Mouse (Mus musculus) kidney, embryonic 16.5 days (tissue): ENCODE data around the gene Mutyh. TPM values are rescaled to one million over a fixed set of nuclear protein-coding genes. Genes with fewer than 3 reads are reported as not detected.

ENCODE experiments used
- ATAC-seq: fragments of 200-750 bp; cut with Nextera tagmentation; 2 replicates; pipeline ENCODE4 v1.8.0; 2017; ENCODE audit warnings: moderate TSS enrichment; ENCODE audit not compliant: low FRiP score, low TSS enrichment
- H3K27ac ChIP-seq: fragments of 300-500 bp; sonication (generic); 2 replicates; pipeline ENCODE4 v1.5.1; 2014; ENCODE audit warnings: low read length
- H3K27me3 ChIP-seq: fragments of 300-500 bp; sonication (generic); 2 replicates; pipeline ENCODE4 v1.6.1; 2014; ENCODE audit warnings: low read length, control low read depth, mixed read lengths; ENCODE audit not compliant: insufficient read depth
- H3K36me3 ChIP-seq: fragments of 300-500 bp; sonication (generic); 2 replicates; pipeline ENCODE4 v1.6.1; 2014; ENCODE audit warnings: low read length, control low read depth, mixed read lengths; ENCODE audit not compliant: insufficient read depth
- H3K4me1 ChIP-seq: fragments of 300-500 bp; sonication (generic); 2 replicates; pipeline ENCODE4 v1.6.1; 2014; ENCODE audit warnings: low read length, control low read depth, mixed read lengths; ENCODE audit not compliant: insufficient read depth
- H3K4me2 ChIP-seq: fragments of 300-500 bp; sonication (generic); replicated peaks from 2 replicates; pipeline ENCODE4 v1.6.1; 2014; ENCODE audit warnings: low read depth, low read length
- H3K4me3 ChIP-seq: fragments of 300-500 bp; sonication (generic); 2 replicates; pipeline ENCODE4 v1.5.1; 2014; ENCODE audit warnings: mild to moderate bottlenecking, low read length
- H3K9ac ChIP-seq: fragments of 300-500 bp; sonication (generic); replicated peaks from 2 replicates; pipeline ENCODE4 v1.6.1; 2014; ENCODE audit warnings: low read length
- H3K9me3 ChIP-seq: fragments of 300-500 bp; sonication (generic); 2 replicates; pipeline ENCODE4 v1.6.1; 2016; ENCODE audit warnings: low read length, control low read depth
- WGBS: fragments of 180-500 bp; shearing (Covaris S2); extraction: QIAGEN DNeasy Blood & Tissue Kit; methylation state at CpG from one replicate; pipeline ENCODE4 v1.1.7; 2014; 5-methylcytosine and 5-hydroxymethylcytosine counted together
- polyA plus RNA-seq: library from polyadenylated mRNA; unstranded; fragments of >200 nt; fragmentation: Nextera tagmentation; extraction: Ambion mirVana; gene quantifications from 2 replicates; pipeline ENCODE4 v1.2.1, GENCODE M21; 2015

Mutyh gene
- polyA plus RNA-seq, 1 experiment from 2014 or later: 19.0 TPM

GRCm38 (mm10) chr4:116840841-116841240, 33.3 kb downstream of the Mutyh start:
- H3K36me3 ChIP-seq: no peaks in the 10 kb centered on the region
- H3K9ac ChIP-seq: no peak overlapping the region
- 0 out of 2 replicates have a peak, but pooled peaks cover 10% of the 10 kb centered on the region for H3K27me3 ChIP-seq
- 0 out of 2 replicates have a peak, but pooled peaks cover 4% of the 10 kb centered on the region for H3K9me3 ChIP-seq
- H3K4me1 ChIP-seq: no peaks in the 10 kb centered on the region
- no peak overlapping the region for H3K27ac ChIP-seq
- no peak overlapping the region for H3K4me2 ChIP-seq
- no peak for ATAC-seq
- no peak overlapping the region for H3K4me3 ChIP-seq
- 81% methylated on average over 6 of the region's 6 CpGs for WGBS

DNA sequence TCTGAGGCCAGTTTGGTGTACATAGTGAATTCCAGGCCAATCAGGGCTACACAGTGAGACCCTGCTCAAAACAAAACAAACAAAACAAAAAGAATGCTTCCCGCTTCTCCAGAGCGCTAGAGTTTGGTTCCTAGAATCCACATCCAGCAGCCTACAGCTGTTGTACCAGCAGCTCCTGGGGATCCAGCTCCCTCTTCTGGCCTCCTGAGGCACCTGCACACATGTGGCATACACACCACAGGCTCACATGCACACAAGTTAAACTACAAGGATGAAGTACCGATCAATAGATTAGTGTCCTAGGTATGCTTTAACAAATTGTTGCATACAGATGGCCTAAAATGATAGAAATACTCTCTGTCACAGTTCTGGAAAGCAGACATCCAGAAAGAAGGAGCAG, 36.8 kb downstream of the Mutyh start:
- H3K27me3 ChIP-seq: 0 out of 2 replicates have a peak, but pooled peaks cover 8% of the 10 kb centered on the region
- no peak overlapping the region for H3K4me3 ChIP-seq
- no peaks in the 10 kb centered on the region for H3K4me1 ChIP-seq
- 95% methylated on average over 3 of the region's 3 CpGs for WGBS
- H3K4me2 ChIP-seq: no peak overlapping the region
- ATAC-seq: no peak
- H3K9ac ChIP-seq: no peak overlapping the region
- no peak overlapping the region for H3K27ac ChIP-seq
- H3K9me3 ChIP-seq: 0 out of 2 replicates have a peak, but pooled peaks cover 4% of the 10 kb centered on the region
- H3K36me3 ChIP-seq: no peaks in the 10 kb centered on the region

DNA sequence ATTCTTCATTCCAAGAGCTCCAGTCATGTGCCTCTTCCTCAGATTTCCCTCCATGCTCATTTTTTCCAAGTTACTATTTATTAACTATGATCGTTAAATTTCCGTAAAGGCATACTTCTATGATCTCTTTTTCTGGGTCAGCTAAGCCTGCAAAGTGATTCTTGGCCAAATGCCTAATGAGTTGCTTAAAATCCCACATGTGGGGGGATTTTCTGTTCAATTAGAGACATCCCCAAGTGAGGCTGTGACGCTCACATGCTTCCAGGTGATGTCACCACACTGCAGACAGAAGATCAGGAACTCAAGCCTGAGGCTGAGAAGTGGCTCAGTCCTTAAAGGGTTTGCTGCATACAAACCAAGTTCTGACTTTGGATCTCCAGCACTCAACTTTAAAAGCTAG, 42.4 kb downstream of the Mutyh start:
- no peak overlapping the region for H3K4me2 ChIP-seq
- no peak overlapping the region for H3K4me3 ChIP-seq
- WGBS: 72% methylated on average over 3 of the region's 3 CpGs
- no peaks in the 10 kb centered on the region for H3K4me1 ChIP-seq
- no peak overlapping the region for H3K27ac ChIP-seq
- H3K36me3 ChIP-seq: no peaks in the 10 kb centered on the region
- no peaks in the 10 kb centered on the region for H3K27me3 ChIP-seq
- no peaks in the 10 kb centered on the region for H3K9me3 ChIP-seq
- ATAC-seq: no peak
- no peak overlapping the region for H3K9ac ChIP-seq

- Histone ChIP-seq H3K27ac (no peak overlapping the region), H3K36me3 (no peaks in the 10 kb centered on the region)
- ATAC-seq: no peak
Measured at GRCm38 (mm10) chr4:116854286-116854685, 46.8 kb downstream of the Mutyh start.

DNA sequence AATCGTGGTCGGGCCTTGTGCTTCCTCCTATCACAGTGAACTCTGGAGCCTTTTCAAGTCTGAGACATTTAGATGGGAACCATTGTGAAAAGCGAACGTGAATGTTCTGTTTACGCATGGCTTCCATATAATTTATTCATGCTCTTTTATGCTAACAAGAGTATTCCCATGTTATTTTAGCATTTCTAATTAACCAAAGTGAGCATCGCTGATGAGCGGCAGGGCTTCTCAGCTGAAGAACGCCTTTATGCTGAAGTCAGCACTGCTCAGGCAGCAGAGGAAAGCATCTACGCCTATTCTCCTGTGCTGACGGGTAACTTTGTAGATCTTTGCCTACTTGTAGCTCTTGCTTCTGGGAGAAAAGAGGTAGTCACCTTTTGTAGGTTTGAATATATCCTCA, 49.7 kb downstream of the Mutyh start:
- Histone ChIP-seq H3K4me2 (no peak overlapping the region), H3K36me3 (no peaks in the 10 kb centered on the region), H3K4me3 (no peak overlapping the region), H3K27me3 (no peaks in the 10 kb centered on the region), H3K9ac (no peak overlapping the region), H3K4me1 (0 out of 2 replicates have a peak, but pooled peaks cover 3% of the 10 kb centered on the region), H3K27ac (no peak overlapping the region), H3K9me3 (no peaks in the 10 kb centered on the region)
- ATAC-seq: no peak
- WGBS: 85% methylated on average over 10 of the region's 10 CpGs

More at GRCm38 (mm10) chr4:116854286-116854685, 46.8 kb downstream of the Mutyh start:
- no peak overlapping the region for H3K4me2 ChIP-seq
- 38% methylated on average over 2 of the region's 2 CpGs for WGBS
- 0 out of 2 replicates have a peak, but pooled peaks cover 3% of the 10 kb centered on the region for H3K4me1 ChIP-seq
- no peak overlapping the region for H3K9ac ChIP-seq
- H3K27me3 ChIP-seq: no peaks in the 10 kb centered on the region
- H3K4me3 ChIP-seq: no peak overlapping the region
- H3K9me3 ChIP-seq: no peaks in the 10 kb centered on the region

DNA sequence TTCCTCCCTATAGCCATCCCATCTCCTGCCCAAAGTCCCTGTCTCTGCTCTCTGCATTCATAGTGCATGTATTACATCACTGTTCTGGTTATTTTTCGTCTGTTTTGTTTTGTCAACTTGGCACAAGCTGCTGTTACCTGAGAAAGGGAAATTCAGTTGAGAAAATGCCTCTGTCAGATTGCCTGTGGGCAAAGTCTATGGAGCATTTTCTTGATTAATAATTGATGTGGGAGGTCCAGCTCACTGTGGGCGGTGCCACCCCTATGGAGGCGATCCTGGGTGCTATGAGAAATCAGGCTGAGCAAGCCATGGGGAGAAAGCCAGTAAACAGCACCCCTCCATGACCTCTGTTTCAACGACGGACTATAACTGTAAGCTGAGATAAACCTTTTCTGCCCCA, 52.2 kb downstream of the Mutyh start:
- Histone ChIP-seq H3K36me3 (no peaks in the 10 kb centered on the region), H3K9me3 (no peaks in the 10 kb centered on the region), H3K9ac (no peak overlapping the region), H3K4me2 (no peak overlapping the region), H3K4me1 (0 out of 2 replicates have a peak, but pooled peaks cover 3% of the 10 kb centered on the region), H3K4me3 (no peak overlapping the region), H3K27ac (no peak overlapping the region), H3K27me3 (no peaks in the 10 kb centered on the region)
- ATAC-seq: 0 out of 2 replicates have a peak, but pooled peaks have one; percentile 46
- WGBS: 56% methylated on average over 5 of the region's 5 CpGs

GRCm38 (mm10) chr4:116862023-116862422, 54.5 kb downstream of the Mutyh start:
- H3K9me3 ChIP-seq: no peaks in the 10 kb centered on the region
- 36% methylated on average over 8 of the region's 8 CpGs for WGBS
- no peaks in the 10 kb centered on the region for H3K36me3 ChIP-seq
- H3K4me1 ChIP-seq: 0 out of 2 replicates have a peak, but pooled peaks cover 3% of the 10 kb centered on the region
- no peak overlapping the region for H3K4me2 ChIP-seq
- H3K9ac ChIP-seq: no peak overlapping the region
- no peaks in the 10 kb centered on the region for H3K27me3 ChIP-seq
- H3K4me3 ChIP-seq: no peak overlapping the region
- no peak overlapping the region for H3K27ac ChIP-seq
- no peak for ATAC-seq

Other genes starting within 250 kb of the Mutyh start
- 5.2 and 5.8 TPM in 2 replicates for gene Ccdc17, start 211.1 kb upstream of the Mutyh start, polyA plus RNA-seq
- gene Nasp, start 179.8 kb upstream of the Mutyh start, polyA plus RNA-seq: 144 and 169 TPM in 2 replicates
- gene Akr1a1, start 156.0 kb upstream of the Mutyh start, polyA plus RNA-seq: 869 and 947 TPM in 2 replicates
- gene Prdx1, start 122.2 kb upstream of the Mutyh start, polyA plus RNA-seq: 1,468 and 1,536 TPM in 2 replicates
- 27.0 and 30.6 TPM in 2 replicates for gene Mmachc, start 99.3 kb upstream of the Mutyh start, polyA plus RNA-seq
- 28.8 and 40.2 TPM in 2 replicates for gene Ccdc163, start 99.2 kb upstream of the Mutyh start, polyA plus RNA-seq
- 8.2 and 9.2 TPM in 2 replicates for gene Tesk2, start 86.8 kb upstream of the Mutyh start, polyA plus RNA-seq
- gene Toe1, start 83 bp upstream of the Mutyh start, polyA plus RNA-seq: 41.9 and 42.8 TPM in 2 replicates
- 1.9 and 2.0 TPM in 2 replicates for gene Hpdl, start 14.0 kb downstream of the Mutyh start, polyA plus RNA-seq
- gene Zswim5, start 69.7 kb downstream of the Mutyh start, polyA plus RNA-seq: 1.6 and 2.1 TPM in 2 replicates
- 107 and 109 TPM in 2 replicates for gene Urod, start 186.7 kb downstream of the Mutyh start, polyA plus RNA-seq
- gene Hectd3, start 187.6 kb downstream of the Mutyh start, polyA plus RNA-seq: 11.5 and 12.4 TPM in 2 replicates
- gene Eif2b3, start 211.7 kb downstream of the Mutyh start, polyA plus RNA-seq: 45.2 and 45.8 TPM in 2 replicates